Comparison of ENCODE assay signal across 28 mouse cellular contexts in genomic region chr7:6360477-6361060, GRCm38 (mm10). TPM values are rescaled to one million over a fixed set of nuclear protein-coding genes. Genes with fewer than 3 reads are reported as not detected.
DNase-seq lines count a peak whose midpoint lies in the region; ATAC-seq lines count a peak whose summit lies in the region.
"Had no signal": no experiment of that assay in that cellular context is flagged by ENCODE, and none has a peak within 500 bp of the region (broad histone marks: within the 10 kb centered on the region; RNA-seq: fewer than 3 reads in every experiment).

No protein-coding gene starts in this region.

- peak; percentile 2; the same call in 1 of the 2 replicates for ATAC-seq in liver, embryonic 15.5 days (ENCODE audit: insufficient read depth)
- ATAC-seq in activated CD4-positive, CD25-positive, alpha-beta regulatory T cell, adult 4 months: no peak
- ATAC-seq: inflammation-experienced regulatory T-cells, adult 6 months; midbrain, embryonic 15.5 days had no signal

- no peaks in the 10 kb centered on the region for H3K27me3 ChIP-seq in liver, embryonic 15.5 days
- H3K27me3 ChIP-seq: forebrain, embryonic 12.5 days; heart, embryonic 15.5 days; limb, embryonic 12.5 days; megakaryocyte, embryonic 14.5 days; midbrain, embryonic 15.5 days; neural tube, embryonic 12.5 days had no signal

- H3K9ac ChIP-seq in liver, embryonic 15.5 days: no peak overlapping the region
- H3K9ac ChIP-seq: forebrain, embryonic 12.5 days; heart, embryonic 15.5 days; hindbrain, embryonic 14.5 days; limb, embryonic 12.5 days; neural tube, embryonic 12.5 days had no signal

- H3K4me2 ChIP-seq in liver, embryonic 15.5 days: no peak overlapping the region
- H3K4me2 ChIP-seq: forebrain, embryonic 12.5 days; heart, embryonic 15.5 days; hindbrain, embryonic 14.5 days; limb, embryonic 12.5 days; neural tube, embryonic 12.5 days had no signal

- WGBS in liver, embryonic 15.5 days (ENCODE audit: insufficient replicate concordance): 2% methylated on average over 9 of the region's 9 CpGs

- H3K27ac ChIP-seq in liver, embryonic 15.5 days (replicated peaks): no peak overlapping the region
- H3K27ac ChIP-seq: forebrain, embryonic 12.5 days; gastrocnemius, adult 2 months; heart, embryonic 15.5 days; hindbrain, embryonic 14.5 days; limb, embryonic 12.5 days; neural tube, embryonic 12.5 days had no signal

- H3K9me3 ChIP-seq in liver, embryonic 15.5 days (replicated peaks): no peaks in the 10 kb centered on the region
- H3K9me3 ChIP-seq: forebrain, embryonic 12.5 days; G1E; heart, embryonic 15.5 days; limb, embryonic 12.5 days; megakaryocyte, embryonic 14.5 days; midbrain, embryonic 15.5 days; neural tube, embryonic 12.5 days had no signal

- H3K4me3 ChIP-seq in liver, embryonic 15.5 days (replicated peaks): no peak overlapping the region
- H3K4me3 ChIP-seq: forebrain, embryonic 12.5 days; gastrocnemius, adult 2 months; heart, embryonic 15.5 days; limb, embryonic 12.5 days; megakaryocyte, embryonic 14.5 days; midbrain, embryonic 15.5 days; neural tube, embryonic 12.5 days had no signal

- DNase-seq in cerebellum, adult 9-10 months: peak; percentile 63
- DNase-seq in cerebellum, postnatal 4 days (ENCODE audit: low spot score in 2 of 2): no peak
- peak; percentile 12 for DNase-seq in 416B (ENCODE audit: low read depth)
- peak; percentile 40 for DNase-seq in c-Kit-positive CD71-positive TER-119-positive erythroid progenitor cells, embryonic 14.5 days (ENCODE audit: low spot score)
- DNase-seq in T-cell, adult 2 months (ENCODE audit: low spot score): no peak
- no peak for DNase-seq in layer of hippocampus, adult 9-11 months
- DNase-seq: adrenal gland, postnatal 10 days; B cell, adult 2 months; gastrocnemius, adult 2 months; heart, postnatal 4 days; kidney, adult 18-20 months; lung, adult 2 months; thymus, postnatal 14 days had no signal

- H3K36me3 ChIP-seq in liver, embryonic 15.5 days (replicated peaks): no peaks in the 10 kb centered on the region
- H3K36me3 ChIP-seq: forebrain, embryonic 12.5 days; G1E; heart, embryonic 15.5 days; limb, embryonic 12.5 days; midbrain, embryonic 15.5 days; neural tube, embryonic 12.5 days had no signal

- peaks cover 49% of the 10 kb centered on the region for H3K4me1 ChIP-seq in liver, embryonic 15.5 days (replicated peaks)

RNA-seq across cellular contexts. Expression of gene Zfp78, which starts 2.5 kb away (rescaled TPM):
- 0.90 and 1.0 TPM in 2 replicates for polyA plus RNA-seq in liver, embryonic 15.5 days (2015; fragmentation: Nextera tagmentation; extraction: Ambion mirVana)
- 1 to 10 TPM; 1.8 to 2.4 TPM for polyA plus RNA-seq in activated CD4-positive, CD25-positive, alpha-beta regulatory T cell, adult 4 months (2017; shearing (Covaris generic))

RNA-seq across cellular contexts. Expression of gene Gm3854, which starts 17.0 kb away (rescaled TPM):
- polyA plus RNA-seq in liver, embryonic 15.5 days (2015; fragmentation: Nextera tagmentation; extraction: Ambion mirVana): 0.10 and 0.22 TPM in 2 replicates
- under 1 TPM; 0.24 to 0.31 TPM for polyA plus RNA-seq in activated CD4-positive, CD25-positive, alpha-beta regulatory T cell, adult 4 months (2017; shearing (Covaris generic))
- polyA plus RNA-seq: G1E; large intestine, adult 2 months had no signal

RNA-seq across cellular contexts. Expression of gene Zfp28, which starts 22.5 kb away (rescaled TPM):
- 1.2 and 1.3 TPM in 2 replicates for polyA plus RNA-seq in liver, embryonic 15.5 days (2015; fragmentation: Nextera tagmentation; extraction: Ambion mirVana)
- polyA plus RNA-seq in activated CD4-positive, CD25-positive, alpha-beta regulatory T cell, adult 4 months (2017; shearing (Covaris generic)): 1 to 10 TPM; 1.9 to 5.9 TPM

RNA-seq across cellular contexts. Expression of gene Zfp583, which starts 29.5 kb away (rescaled TPM):
- 0.78 and 1.0 TPM in 2 replicates for polyA plus RNA-seq in liver, embryonic 15.5 days (2015; fragmentation: Nextera tagmentation; extraction: Ambion mirVana)
- 1 to 10 TPM in 1 of 2 experiments, not detected in 1; 1.1 TPM for polyA plus RNA-seq in activated CD4-positive, CD25-positive, alpha-beta regulatory T cell, adult 4 months (2017; shearing (Covaris generic))

RNA-seq across cellular contexts. Expression of gene Smim17, which starts 37.9 kb away (rescaled TPM):
- not detected in 2 replicates for polyA plus RNA-seq in liver, embryonic 15.5 days (2015; fragmentation: Nextera tagmentation; extraction: Ambion mirVana)
- not detected for polyA plus RNA-seq in activated CD4-positive, CD25-positive, alpha-beta regulatory T cell, adult 4 months (2017; shearing (Covaris generic))
- polyA plus RNA-seq: embryonic facial prominence, embryonic 11.5 days; G1E; heart, embryonic 15.5 days; inflammation-experienced regulatory T-cells, adult 6 months; kidney, embryonic 16.5 days; large intestine, adult 2 months; lung, adult 2 months; spleen, adult 2 months had no signal

Comparison
In these comparisons a context has a peak if more than half of its experiments do, and no peak if none do; other contexts are left out.
1. DNase-seq: peak in cerebellum, adult 9-10 months (single experiment), 416B (single experiment) and c-Kit-positive CD71-positive TER-119-positive erythroid progenitor cells, embryonic 14.5 days (single experiment); none in cerebellum, postnatal 4 days (0 of 2), T-cell, adult 2 months (single experiment) and layer of hippocampus, adult 9-11 months (single experiment).